Mouse (Mus musculus): ENCODE results near the gene Btf3. TPM values are rescaled to one million over a fixed set of nuclear protein-coding genes. Genes with fewer than 3 reads are reported as not detected.

Gene Btf3
- polyA plus RNA-seq, 1 experiment from 2014 or later: 652 TPM

DNA sequence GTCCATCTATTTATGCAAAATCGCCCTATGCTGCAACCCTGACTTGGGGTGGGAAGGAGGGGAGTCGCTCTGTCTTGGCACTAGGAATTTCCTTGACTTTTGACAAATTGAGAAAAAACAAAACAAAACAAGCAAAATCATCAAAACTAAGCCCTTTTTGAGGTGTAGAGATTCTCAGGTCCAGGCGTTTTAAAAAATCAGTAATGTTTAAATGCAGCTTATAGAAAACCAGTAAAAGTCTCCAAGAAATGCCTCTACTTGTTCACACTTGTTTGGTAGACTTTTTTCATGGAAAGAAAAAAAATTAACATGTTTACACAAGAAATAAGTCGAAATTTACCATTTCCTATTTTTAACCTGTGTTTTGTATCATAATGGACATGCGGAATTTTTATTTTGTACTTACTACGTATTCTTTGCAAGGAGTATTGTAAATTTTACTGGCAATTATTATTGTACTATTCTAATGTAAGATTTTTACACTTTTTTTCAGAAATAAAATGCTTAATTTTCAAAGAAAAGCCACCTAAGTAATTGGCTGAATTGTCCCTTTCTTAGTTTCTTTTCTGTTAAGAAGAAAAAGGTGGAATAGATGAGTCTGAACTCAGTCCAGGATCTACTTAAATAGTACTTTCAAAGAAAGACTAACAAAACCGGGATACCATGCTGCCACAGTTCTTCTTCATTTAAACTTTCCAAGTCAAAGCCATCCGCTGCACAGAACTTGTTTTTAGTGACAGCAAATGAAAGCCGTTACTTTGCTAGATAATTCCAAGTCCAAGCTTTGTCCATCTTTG, 39.6 kb upstream of the Btf3 start:
- 10% methylated on average over 9 of the region's 9 CpGs for WGBS
- H3K4me2 ChIP-seq: no peak overlapping the region; the same call in 1 of the 2 replicates
- ATAC-seq (ENCODE audit: borderline replicate concordance, extremely low read depth, low FRiP score, low TSS enrichment): no peak
- no peak overlapping the region for H3K4me3 ChIP-seq
- H3K9ac ChIP-seq: no peak overlapping the region
- H3K27ac ChIP-seq: no peak overlapping the region
- H3K9me3 ChIP-seq: no peaks in the 10 kb centered on the region
- H3K36me3 ChIP-seq: no peaks in the 10 kb centered on the region
- H3K27me3 ChIP-seq: peaks cover 94% of the 10 kb centered on the region
- H3K4me1 ChIP-seq: peaks cover 23% of the 10 kb centered on the region

DNA sequence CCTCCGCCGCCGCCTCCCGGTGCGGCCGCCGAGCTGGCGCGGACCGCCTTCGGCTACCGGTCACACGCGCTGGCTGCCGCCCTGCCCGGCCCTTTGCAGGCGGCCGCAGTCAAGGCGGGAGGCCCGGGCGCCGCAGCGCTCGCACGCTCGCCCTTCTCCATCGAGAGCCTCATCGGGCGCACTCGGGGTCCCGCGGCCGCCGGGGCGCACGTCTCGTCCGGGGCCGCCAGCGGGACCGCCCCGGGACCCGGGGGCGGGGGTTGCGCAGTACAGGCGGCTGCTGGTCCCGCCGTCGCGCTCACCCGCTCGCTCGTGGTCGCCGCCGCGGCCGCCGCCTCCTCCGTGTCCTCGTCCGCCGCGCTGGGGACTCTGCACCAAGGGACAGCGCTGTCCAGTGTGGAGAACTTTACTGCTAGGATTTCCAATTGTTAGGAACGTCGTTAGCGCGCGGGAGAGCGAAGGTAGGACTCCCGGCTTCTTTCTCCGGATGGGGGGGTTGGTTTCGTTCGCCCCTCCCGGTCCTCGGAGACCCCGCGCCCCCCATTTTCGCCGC, 38.8 kb upstream of the Btf3 start:
- Histone ChIP-seq H3K27me3 (peaks cover 94% of the 10 kb centered on the region), H3K4me2 (peak overlapping the region; percentile 88), H3K36me3 (no peaks in the 10 kb centered on the region), H3K4me3 (peak overlapping the region; percentile 42), H3K9ac (no peak overlapping the region), H3K27ac (no peak overlapping the region), H3K9me3 (no peaks in the 10 kb centered on the region), H3K4me1 (peaks cover 23% of the 10 kb centered on the region)
- peak; percentile 32; the same call in 1 of the 2 replicates for ATAC-seq (ENCODE audit: borderline replicate concordance, extremely low read depth, low FRiP score, low TSS enrichment)
- WGBS: under 1% methylated on average over 67 of the region's 81 CpGs

DNA sequence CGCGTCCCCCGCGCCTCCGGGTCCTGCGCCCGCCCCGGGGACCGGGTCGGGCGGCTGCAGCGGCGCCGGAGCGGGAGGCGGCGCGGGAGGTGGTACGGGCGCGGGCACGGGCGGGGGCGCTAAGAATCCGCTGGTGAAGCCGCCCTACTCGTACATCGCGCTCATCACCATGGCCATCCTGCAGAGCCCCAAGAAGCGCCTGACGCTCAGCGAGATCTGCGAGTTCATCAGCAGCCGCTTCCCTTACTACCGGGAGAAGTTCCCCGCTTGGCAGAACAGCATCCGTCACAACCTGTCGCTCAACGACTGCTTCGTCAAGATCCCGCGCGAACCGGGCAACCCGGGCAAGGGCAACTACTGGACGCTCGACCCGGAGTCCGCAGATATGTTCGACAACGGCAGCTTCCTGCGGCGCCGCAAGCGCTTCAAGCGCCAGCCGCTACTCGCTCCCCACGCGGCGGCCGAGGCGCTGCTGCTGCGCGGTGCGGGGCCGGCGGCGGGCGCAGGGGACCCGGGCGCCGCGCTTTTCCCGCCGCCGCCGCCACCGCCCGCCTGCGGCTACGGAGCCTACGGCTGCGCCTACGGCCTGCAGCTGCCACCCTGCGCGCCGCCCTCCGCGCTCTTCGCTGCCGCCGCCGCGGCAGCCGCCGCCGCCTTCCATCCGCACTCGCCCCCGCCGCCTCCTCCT, 38.2 kb upstream of the Btf3 start:
- peak; percentile 53; the same call in 1 of the 2 replicates for ATAC-seq (ENCODE audit: borderline replicate concordance, extremely low read depth, low FRiP score, low TSS enrichment)
- no peak overlapping the region for H3K27ac ChIP-seq

DNA sequence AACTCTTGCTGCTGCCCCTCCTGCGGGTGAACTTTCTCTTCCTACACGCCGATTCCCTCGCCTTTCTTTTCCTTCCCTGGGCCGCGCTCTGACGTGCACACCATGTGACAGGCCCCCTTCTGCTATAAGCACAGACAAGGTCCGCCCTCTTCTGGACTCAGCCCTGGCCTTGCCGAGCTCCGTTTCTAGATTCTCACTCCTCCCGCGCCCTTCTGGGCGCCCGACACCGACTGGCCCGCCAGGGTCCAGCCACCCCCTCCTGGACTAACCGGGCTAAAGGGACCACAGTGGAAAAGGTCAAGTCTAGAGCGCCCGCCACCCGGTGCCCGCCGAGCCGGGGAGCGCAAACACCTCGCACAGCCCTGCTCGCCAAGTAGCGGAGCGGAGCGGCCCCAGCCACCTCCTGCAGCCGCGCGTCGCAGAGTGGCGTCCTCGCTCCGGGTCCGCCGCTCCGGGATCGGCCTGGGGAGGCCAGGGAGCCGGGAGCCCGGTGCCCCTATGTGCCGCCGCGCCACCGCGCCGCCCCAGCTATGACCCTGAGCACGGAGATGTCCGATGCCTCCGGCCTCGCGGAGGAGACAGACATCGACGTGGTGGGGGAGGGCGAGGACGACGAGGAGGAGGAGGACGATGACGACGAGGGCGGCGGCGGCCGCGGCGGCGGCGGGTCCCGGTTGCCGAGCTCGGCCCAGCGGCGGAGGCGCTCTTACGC, 37.4 kb upstream of the Btf3 start, which contains the start of gene Foxd1:
TSS of gene Foxd1 (plus strand) at position 153 of the 712 bp plus-strand sequence.
- ATAC-seq (ENCODE audit: borderline replicate concordance, extremely low read depth, low FRiP score, low TSS enrichment): peak; percentile 90
- peaks cover 23% of the 10 kb centered on the region for H3K4me1 ChIP-seq
- peak within 1 kb of the TSS; percentile 42 for H3K4me3 ChIP-seq
- no peak within 1 kb of the TSS for H3K27ac ChIP-seq
- H3K9me3 ChIP-seq: no peaks in the 10 kb centered on the region
- no peaks in the 10 kb centered on the region for H3K36me3 ChIP-seq
- peak within 1 kb of the TSS; percentile 88 for H3K4me2 ChIP-seq
- WGBS: 0% methylated on average over 72 of the region's 76 CpGs
- 0 out of 2 replicates have a peak within 1 kb of the TSS, but pooled peaks have one; percentile 10 for H3K9ac ChIP-seq
- peaks cover 93% of the 10 kb centered on the region for H3K27me3 ChIP-seq

More for the DNA sequence above, 38.2 kb upstream of the Btf3 start:
- peak overlapping the region; percentile 42 for H3K4me3 ChIP-seq
- H3K27me3 ChIP-seq: peaks cover 94% of the 10 kb centered on the region
- peak overlapping the region; percentile 88 for H3K4me2 ChIP-seq
- no peaks in the 10 kb centered on the region for H3K9me3 ChIP-seq
- H3K4me1 ChIP-seq: peaks cover 23% of the 10 kb centered on the region
- H3K36me3 ChIP-seq: no peaks in the 10 kb centered on the region
- no peak overlapping the region for H3K9ac ChIP-seq
- WGBS: under 1% methylated on average over 82 of the region's 102 CpGs

DNA sequence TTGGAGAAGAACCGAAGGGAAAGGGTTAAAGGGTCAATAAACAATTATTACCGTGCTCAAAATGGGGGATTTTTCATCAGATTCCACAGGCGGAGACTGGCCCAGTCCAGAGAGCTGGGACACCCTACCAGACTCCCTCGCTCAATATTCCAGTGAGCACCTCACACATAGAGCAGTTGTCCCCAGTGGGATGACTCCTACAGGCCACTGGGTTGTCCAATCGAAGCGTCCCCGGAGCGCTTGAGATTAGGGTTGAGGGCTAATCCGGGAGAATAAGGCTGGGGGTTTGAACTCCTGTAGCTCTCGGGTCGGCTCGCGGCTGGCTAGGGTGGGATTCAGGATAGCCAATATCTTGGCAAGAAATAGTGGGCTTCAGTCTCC, 36.9 kb upstream of the Btf3 start:
- H3K4me1 ChIP-seq: peaks cover 23% of the 10 kb centered on the region
- H3K9ac ChIP-seq: no peak overlapping the region
- H3K9me3 ChIP-seq: no peaks in the 10 kb centered on the region
- H3K4me3 ChIP-seq: peak overlapping the region; percentile 42
- WGBS: under 1% methylated on average over 13 of the region's 13 CpGs
- peaks cover 93% of the 10 kb centered on the region for H3K27me3 ChIP-seq
- ATAC-seq (ENCODE audit: borderline replicate concordance, extremely low read depth, low FRiP score, low TSS enrichment): peak; percentile 2; the same call in 1 of the 2 replicates
- H3K36me3 ChIP-seq: no peaks in the 10 kb centered on the region
- H3K4me2 ChIP-seq: peak overlapping the region; percentile 88
- H3K27ac ChIP-seq: no peak overlapping the region

DNA sequence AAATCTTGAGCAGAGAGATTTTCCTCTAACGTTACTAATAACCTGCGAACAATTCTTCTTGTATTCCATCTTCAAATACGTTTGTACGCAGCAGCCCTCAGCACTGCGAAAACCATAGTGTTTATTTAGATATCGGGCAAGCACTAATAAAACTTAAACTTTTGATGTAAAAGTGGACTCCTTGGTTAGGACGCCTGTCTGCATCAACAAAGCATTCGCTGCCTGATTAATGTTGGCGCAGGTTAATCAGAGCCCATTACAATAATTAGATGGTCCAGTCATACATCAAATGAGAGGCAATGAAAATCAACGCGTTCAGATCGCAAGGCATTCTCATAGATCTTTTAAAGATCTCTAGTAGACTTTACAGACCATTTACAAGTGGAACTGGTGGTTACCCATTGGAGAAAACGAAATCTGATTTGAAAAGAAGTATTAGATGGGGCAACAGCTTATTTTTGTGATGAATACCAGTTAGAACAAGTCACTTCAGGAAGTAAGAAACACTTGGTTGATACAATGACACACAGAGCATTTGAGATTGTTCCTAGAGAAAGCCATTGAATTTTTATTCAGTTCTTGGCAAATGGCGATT, 35.7 kb upstream of the Btf3 start:
- H3K4me1 ChIP-seq: peaks cover 23% of the 10 kb centered on the region
- WGBS: 10% methylated on average over 14 of the region's 14 CpGs
- no peaks in the 10 kb centered on the region for H3K36me3 ChIP-seq
- no peak overlapping the region for H3K27ac ChIP-seq
- H3K4me2 ChIP-seq: no peak overlapping the region
- peaks cover 88% of the 10 kb centered on the region for H3K27me3 ChIP-seq
- H3K4me3 ChIP-seq: no peak overlapping the region
- H3K9me3 ChIP-seq: no peaks in the 10 kb centered on the region
- no peak overlapping the region for H3K9ac ChIP-seq
- ATAC-seq (ENCODE audit: borderline replicate concordance, extremely low read depth, low FRiP score, low TSS enrichment): no peak

DNA sequence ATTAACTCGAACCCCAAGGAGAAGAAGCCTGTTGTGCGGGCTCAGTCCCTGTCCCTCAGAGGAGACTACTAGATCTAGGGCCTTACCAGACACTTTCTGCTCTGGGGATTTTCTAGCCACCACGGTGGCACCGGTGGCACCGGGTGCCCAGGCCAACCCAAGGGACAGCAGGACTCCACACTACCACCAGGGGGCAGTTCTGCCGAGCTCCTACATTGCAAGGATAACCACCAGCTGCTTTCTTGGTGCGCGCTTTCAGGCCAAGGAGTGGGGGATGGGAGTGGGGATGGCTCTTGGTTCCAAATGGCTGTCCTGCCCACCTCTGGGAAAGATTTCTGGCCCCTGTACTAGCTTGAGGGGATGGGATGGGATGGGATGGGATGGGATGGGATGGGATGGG, 34.7 kb upstream of the Btf3 start:
- no peaks in the 10 kb centered on the region for H3K9me3 ChIP-seq
- no peak for ATAC-seq (ENCODE audit: borderline replicate concordance, extremely low read depth, low FRiP score, low TSS enrichment)

DNA sequence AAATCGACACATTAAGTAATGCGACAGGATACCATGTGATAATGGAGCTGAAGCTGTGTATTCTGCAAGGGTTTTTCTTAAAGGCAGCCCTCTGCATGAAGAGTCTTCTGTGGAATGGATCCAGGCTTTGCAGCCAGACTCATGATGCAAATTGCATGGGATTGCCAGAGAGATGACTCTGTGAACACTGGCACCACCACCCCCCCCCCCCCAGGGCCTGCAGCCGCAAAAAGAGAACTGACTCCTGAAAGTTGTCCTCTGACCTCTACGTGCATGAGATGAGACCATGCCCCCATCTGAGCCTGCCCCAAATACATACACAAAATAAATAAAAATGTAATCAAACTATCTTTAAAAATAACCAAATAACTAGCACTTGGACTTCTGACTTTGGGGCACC, 32.7 kb upstream of the Btf3 start:
- no peaks in the 10 kb centered on the region for H3K9me3 ChIP-seq
- H3K36me3 ChIP-seq: no peaks in the 10 kb centered on the region
- H3K27me3 ChIP-seq: peaks cover 62% of the 10 kb centered on the region
- 66% methylated on average over 4 of the region's 4 CpGs for WGBS
- H3K9ac ChIP-seq: no peak overlapping the region
- no peak overlapping the region for H3K4me2 ChIP-seq
- no peak overlapping the region for H3K27ac ChIP-seq
- no peak overlapping the region for H3K4me3 ChIP-seq
- H3K4me1 ChIP-seq: peaks cover 8% of the 10 kb centered on the region
- ATAC-seq (ENCODE audit: borderline replicate concordance, extremely low read depth, low FRiP score, low TSS enrichment): no peak

More for the DNA sequence above, 34.7 kb upstream of the Btf3 start:
- Histone ChIP-seq H3K4me2 (no peak overlapping the region), H3K4me3 (no peak overlapping the region), H3K4me1 (peaks cover 23% of the 10 kb centered on the region), H3K27ac (no peak overlapping the region), H3K36me3 (no peaks in the 10 kb centered on the region), H3K9ac (no peak overlapping the region), H3K27me3 (peaks cover 79% of the 10 kb centered on the region)
- WGBS: 14% methylated on average over 8 of the region's 8 CpGs

DNA sequence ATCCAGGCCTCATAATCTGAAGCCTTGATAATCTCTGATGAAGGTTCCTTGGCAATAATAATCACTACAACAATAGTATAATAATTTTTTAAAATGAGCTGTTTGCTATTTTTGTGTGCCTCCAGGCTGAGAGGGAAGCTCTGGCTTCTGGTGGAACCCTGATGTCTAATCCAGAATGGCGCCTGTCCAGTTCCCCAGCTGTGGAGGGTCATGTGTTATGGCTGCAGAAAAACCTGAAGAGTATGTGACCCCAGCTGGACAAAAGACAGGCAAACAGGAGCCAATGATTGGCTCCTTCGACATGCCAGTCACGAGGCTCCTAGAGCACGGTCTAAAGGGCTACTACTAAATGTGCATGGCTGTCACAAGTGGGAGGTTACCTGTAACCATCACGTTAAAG, 23.7 kb upstream of the Btf3 start:
- no peaks in the 10 kb centered on the region for H3K9me3 ChIP-seq
- no peak overlapping the region for H3K4me3 ChIP-seq
- no peaks in the 10 kb centered on the region for H3K4me1 ChIP-seq
- WGBS: 63% methylated on average over 5 of the region's 5 CpGs
- no peak overlapping the region for H3K4me2 ChIP-seq
- H3K27ac ChIP-seq: no peak overlapping the region
- ATAC-seq (ENCODE audit: borderline replicate concordance, extremely low read depth, low FRiP score, low TSS enrichment): no peak
- no peak overlapping the region for H3K9ac ChIP-seq
- H3K36me3 ChIP-seq: no peaks in the 10 kb centered on the region
- no peaks in the 10 kb centered on the region for H3K27me3 ChIP-seq

DNA sequence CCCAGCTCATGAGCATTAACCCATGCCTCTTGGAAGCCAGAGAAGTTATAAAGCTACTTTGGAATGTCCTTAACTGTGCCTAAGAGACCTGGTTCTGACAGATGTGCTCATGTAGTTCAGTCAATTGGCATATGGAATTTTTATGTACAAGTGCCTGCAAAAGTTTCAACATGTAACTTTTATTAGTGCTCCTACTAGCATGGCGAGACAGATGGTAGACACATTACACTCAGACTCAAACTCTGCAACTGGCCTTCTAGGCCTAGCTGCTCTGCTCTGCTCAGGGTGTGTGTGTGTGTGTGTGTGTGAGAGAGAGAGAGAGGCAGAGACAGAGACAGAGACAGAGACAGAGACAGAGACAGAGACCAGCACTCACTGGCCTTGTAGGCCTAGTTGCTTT, 19.4 kb upstream of the Btf3 start:
- Histone ChIP-seq H3K36me3 (no peaks in the 10 kb centered on the region), H3K9me3 (no peaks in the 10 kb centered on the region), H3K9ac (no peak overlapping the region), H3K27ac (no peak overlapping the region), H3K4me3 (no peak overlapping the region), H3K4me1 (no peaks in the 10 kb centered on the region), H3K4me2 (no peak overlapping the region), H3K27me3 (no peaks in the 10 kb centered on the region)
- no peak for ATAC-seq (ENCODE audit: borderline replicate concordance, extremely low read depth, low FRiP score, low TSS enrichment)
- 89% methylated on average over 1 of the region's 1 CpGs for WGBS

DNA sequence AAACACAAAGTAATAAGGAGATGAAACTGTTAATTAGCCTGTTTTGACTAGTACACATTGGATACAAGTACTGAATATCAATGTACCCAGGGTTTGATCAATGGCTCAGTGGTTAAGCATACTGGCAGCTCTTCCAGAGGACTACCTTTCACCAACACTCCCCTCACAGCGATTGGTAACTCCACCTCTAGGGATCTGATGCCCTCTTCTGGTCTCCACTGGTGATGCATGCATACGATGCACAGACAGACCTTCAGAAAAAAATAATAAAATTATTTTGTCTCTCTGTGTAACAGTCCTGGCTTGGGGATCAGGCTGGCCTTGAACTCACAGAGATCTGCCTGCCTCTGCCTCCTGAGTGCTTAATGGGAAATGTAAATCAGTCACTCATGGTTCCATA, 15.3 kb upstream of the Btf3 start:
- Histone ChIP-seq H3K27me3 (no peaks in the 10 kb centered on the region), H3K9me3 (no peaks in the 10 kb centered on the region), H3K36me3 (no peaks in the 10 kb centered on the region), H3K4me1 (no peaks in the 10 kb centered on the region), H3K4me2 (no peak overlapping the region), H3K27ac (no peak overlapping the region), H3K4me3 (no peak overlapping the region), H3K9ac (no peak overlapping the region)
- ATAC-seq (ENCODE audit: borderline replicate concordance, extremely low read depth, low FRiP score, low TSS enrichment): no peak
- 48% methylated on average over 2 of the region's 2 CpGs for WGBS

Measured in lung, embryonic 15.5 days (tissue).